Mouse (Mus musculus) myocyte (in vitro differentiated cells): ENCODE measurements around the gene Ces1d.

Experiments
- CEBPB ChIP-seq: IDR thresholded peaks from 2 replicates; pipeline ENCODE4 v1.6.1; 2011; ENCODE audit warnings: mild to moderate bottlenecking, moderate library complexity; ENCODE audit not compliant: poor library complexity, insufficient read depth, severe bottlenecking
- E2F4 ChIP-seq: IDR thresholded peaks from one replicate; pipeline ENCODE4 v1.6.1; 2011; ENCODE audit warnings: mild to moderate bottlenecking, control low read depth, moderate library complexity; ENCODE audit not compliant: insufficient read depth
- MAX ChIP-seq: IDR thresholded peaks from one replicate; pipeline ENCODE4 v1.6.1; 2011; ENCODE audit warnings: low read depth, mild to moderate bottlenecking, control low read depth
- MYOD1 ChIP-seq, 3 experiments: IDR thresholded peaks; one replicate each; pipeline ENCODE4 v1.6.1; 2011; ENCODE audit warnings: control low read depth in 2 of 3, low read depth in 2 of 3, mild to moderate bottlenecking in 2 of 3, moderate library complexity in 1 of 3; ENCODE audit not compliant: insufficient read length in 2 of 3, control insufficient read depth in 1 of 3
- MYOG ChIP-seq, 3 experiments: IDR thresholded peaks; one replicate each; pipeline ENCODE4 v1.6.1; 2011; ENCODE audit warnings: control low read depth in 2 of 3, low read depth in 2 of 3, mild to moderate bottlenecking in 2 of 3; ENCODE audit not compliant: insufficient read length in 2 of 3, control insufficient read depth in 1 of 3, insufficient read depth in 1 of 3
- POLR2A ChIP-seq: IDR thresholded peaks from one replicate; pipeline ENCODE4 v1.6.1; 2011; ENCODE audit warnings: low read depth, mild to moderate bottlenecking, control low read depth, moderate library complexity; ENCODE audit not compliant: insufficient read length
- POLR2AphosphoS2 ChIP-seq: IDR thresholded peaks from one replicate; pipeline ENCODE4 v1.6.1; 2011; ENCODE audit warnings: low read depth, control low read depth; ENCODE audit not compliant: insufficient read length
- REST ChIP-seq: IDR thresholded peaks from one replicate; pipeline ENCODE4 v1.6.1; 2011; ENCODE audit warnings: mild to moderate bottlenecking, control low read depth, moderate library complexity; ENCODE audit not compliant: insufficient read depth, insufficient read length
- SRF ChIP-seq: IDR thresholded peaks from one replicate; pipeline ENCODE4 v1.6.1; 2011; ENCODE audit warnings: low read depth; ENCODE audit not compliant: control insufficient read depth, insufficient read length
- TCF12 ChIP-seq: IDR thresholded peaks from one replicate; pipeline ENCODE4 v1.6.1; 2011; ENCODE audit warnings: mild to moderate bottlenecking, control low read depth; ENCODE audit not compliant: poor library complexity, insufficient read depth, severe bottlenecking
- USF1 ChIP-seq: IDR thresholded peaks from one replicate; pipeline ENCODE4 v1.6.1; 2011; ENCODE audit warnings: low read depth, mild to moderate bottlenecking, control low read depth, moderate library complexity

GRCm38 (mm10) chr8:93147331-93147730, 50.3 kb downstream of the Ces1d start:
- TF ChIP-seq CEBPB, result no peak
- TF ChIP-seq REST, result no peak
- TF ChIP-seq MYOD1 (IDR thresholded peaks at IDR 0.05; ENCODE audit: control insufficient read depth in 1 of 3, insufficient read length in 2 of 3, low read depth in 2 of 3), result no peak
- TF ChIP-seq POLR2AphosphoS2, result no peak
- no peak for TF ChIP-seq MAX
- no peak for TF ChIP-seq POLR2A
- TF ChIP-seq USF1, result no peak
- no peak for TF ChIP-seq TCF12
- TF ChIP-seq SRF, result no peak
- TF ChIP-seq MYOG (IDR thresholded peaks at IDR 0.05; ENCODE audit: control insufficient read depth in 1 of 3, insufficient read depth in 1 of 3, insufficient read length in 2 of 3, low read depth in 2 of 3), result no peak
- TF ChIP-seq E2F4, result no peak
